Mouse (Mus musculus) embryonic facial prominence, embryonic 14.5 days (tissue): ENCODE measurements around the gene Col18a1. TPM values are rescaled to one million over a fixed set of nuclear protein-coding genes. Genes with fewer than 3 reads are reported as not detected.

Experiments used
- ATAC-seq: fragments of 200-750 bp; cut with Nextera tagmentation; 2 replicates; pipeline ENCODE4 v1.8.0; 2017; ENCODE audit warnings: low read depth, moderate number of reproducible peaks, moderate TSS enrichment
- DNase-seq: peaks from one replicate; pipeline ENCODE4 v3.0.0-alpha.2; 2015; ENCODE audit warnings: low spot score
- H3K27ac ChIP-seq: fragments of 300-500 bp; sonication (generic); replicated peaks from 2 replicates; pipeline ENCODE4 v1.5.1; 2014; ENCODE audit warnings: low read depth, mild to moderate bottlenecking, low read length, moderate library complexity
- H3K27me3 ChIP-seq: fragments of 300-500 bp; sonication (generic); replicated peaks from 2 replicates; pipeline ENCODE4 v1.6.1; 2014; ENCODE audit warnings: low read length; ENCODE audit not compliant: control insufficient read depth, insufficient read depth
- H3K36me3 ChIP-seq: fragments of 300-500 bp; sonication (generic); 2 replicates; pipeline ENCODE4 v1.6.1; 2014; ENCODE audit warnings: low read length, mixed read lengths; ENCODE audit not compliant: control insufficient read depth, insufficient read depth
- H3K4me1 ChIP-seq: fragments of 300-500 bp; sonication (generic); 2 replicates; pipeline ENCODE4 v1.6.1; 2014; ENCODE audit warnings: antibody characterized with exemption, low read length; ENCODE audit not compliant: control insufficient read depth, insufficient read depth
- H3K4me2 ChIP-seq: fragments of 300-500 bp; sonication (generic); 2 replicates; pipeline ENCODE4 v1.6.1; 2014; ENCODE audit warnings: low read depth, mild to moderate bottlenecking, low read length, moderate library complexity, mixed read lengths
- H3K4me3 ChIP-seq: fragments of 300-500 bp; sonication (generic); 2 replicates; pipeline ENCODE4 v1.5.1; 2014; ENCODE audit warnings: low read depth, mild to moderate bottlenecking, low read length
- H3K9ac ChIP-seq: fragments of 300-500 bp; sonication (generic); 2 replicates; pipeline ENCODE4 v1.6.1; 2014; ENCODE audit warnings: low read depth, mild to moderate bottlenecking, low read length, moderate library complexity, mixed read lengths
- H3K9me3 ChIP-seq: fragments of 300-500 bp; sonication (generic); 2 replicates; pipeline ENCODE4 v1.6.1; 2016; ENCODE audit warnings: low read length; ENCODE audit not compliant: control insufficient read depth
- WGBS: fragments of 180-500 bp; shearing (Covaris S2); extraction: QIAGEN DNeasy Blood & Tissue Kit; methylation state at CpG from one replicate; pipeline ENCODE4 v1.1.7; 2014; 5-methylcytosine and 5-hydroxymethylcytosine counted together
- polyA plus RNA-seq: library from polyadenylated mRNA; unstranded; fragments of >200 nt; fragmentation: Nextera tagmentation; extraction: Ambion mirVana; gene quantifications from 2 replicates; pipeline ENCODE4 v1.2.1, GENCODE M21; 2014

Col18a1 gene
- polyA plus RNA-seq, 1 experiment from 2014 or later, result 77.8 TPM

DNA sequence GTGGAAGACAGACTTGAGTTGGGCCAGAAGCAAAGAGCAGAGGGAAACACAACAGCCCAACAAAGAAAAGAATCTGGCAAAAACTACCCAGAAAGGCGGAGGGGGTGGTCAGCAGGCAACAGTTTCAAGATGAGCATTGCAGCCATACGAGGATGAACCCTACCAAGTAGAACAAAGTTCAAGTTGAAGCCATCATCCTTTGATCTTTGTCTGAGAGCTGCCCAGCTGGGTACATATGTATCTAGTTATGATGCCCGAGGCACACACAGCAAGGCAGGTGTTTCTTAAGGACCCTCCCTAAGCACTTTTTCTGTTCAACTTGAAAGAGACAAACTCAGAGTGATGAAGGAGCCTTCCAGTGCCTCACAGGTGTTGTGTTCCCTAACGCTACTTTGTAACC lies 66.6 kb downstream of the Col18a1 start:
- H3K4me3 ChIP-seq, result no peak overlapping the region
- DNase-seq, result no peak
- 0 out of 2 replicates have a peak, but pooled peaks cover 4% of the 10 kb centered on the region for H3K36me3 ChIP-seq
- H3K9me3 ChIP-seq, result no peaks in the 10 kb centered on the region
- ATAC-seq, result no peak
- H3K27me3 ChIP-seq, result no peaks in the 10 kb centered on the region
- H3K9ac ChIP-seq, result no peak overlapping the region
- peaks cover 5% of the 10 kb centered on the region; the same call in 1 of the 2 replicates for H3K4me1 ChIP-seq
- no peak overlapping the region for H3K27ac ChIP-seq
- H3K4me2 ChIP-seq, result no peak overlapping the region
- 62% methylated on average over 4 of the region's 4 CpGs for WGBS

DNA sequence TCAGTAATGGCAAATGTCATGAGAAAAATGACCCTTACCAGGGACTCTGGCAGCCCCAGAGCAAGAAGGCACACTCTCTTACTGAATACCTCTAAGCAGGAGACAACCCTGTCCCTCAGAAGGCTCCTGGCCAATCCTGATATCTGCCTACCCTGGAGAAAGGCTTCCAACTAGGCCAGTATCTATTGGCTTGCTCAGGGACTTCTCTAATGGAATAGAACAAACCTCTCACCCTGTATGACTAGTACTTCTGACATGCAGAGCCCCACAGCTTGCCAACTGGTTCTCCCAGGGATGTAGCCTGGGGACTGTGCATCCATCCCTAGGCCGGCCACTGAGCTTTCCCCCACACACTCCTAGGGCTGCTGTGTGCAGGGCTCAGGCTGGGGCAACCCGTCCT lies 67.7 kb downstream of the Col18a1 start:
- Histone ChIP-seq H3K4me1 (peaks cover 5% of the 10 kb centered on the region; the same call in 1 of the 2 replicates), H3K27me3 (no peaks in the 10 kb centered on the region), H3K36me3 (0 out of 2 replicates have a peak, but pooled peaks cover 4% of the 10 kb centered on the region), H3K9me3 (peaks cover under 1% of the 10 kb centered on the region; the same call in 1 of the 2 replicates), H3K4me3 (no peak overlapping the region), H3K27ac (no peak overlapping the region), H3K9ac (no peak overlapping the region), H3K4me2 (no peak overlapping the region)
- ATAC-seq (no peak), DNase-seq (no peak)
- WGBS, result 80% methylated on average over 2 of the region's 2 CpGs

DNA sequence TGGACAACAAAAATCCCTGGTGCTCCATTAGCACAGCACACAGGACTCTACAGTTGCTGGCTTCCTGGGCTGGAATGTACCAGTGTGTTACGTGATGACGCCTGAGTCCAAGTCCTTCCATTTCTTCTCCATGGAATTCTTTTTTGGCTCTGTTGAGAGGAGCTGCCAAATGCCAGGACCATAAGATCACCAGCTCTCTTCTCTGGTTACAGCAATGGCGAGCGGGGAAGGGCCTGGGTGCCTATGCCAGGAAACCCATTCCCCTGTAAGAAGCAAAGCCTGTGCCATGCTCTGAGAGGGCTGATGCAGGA lies 68.5 kb downstream of the Col18a1 start:
- H3K4me1 ChIP-seq, result peaks cover 5% of the 10 kb centered on the region; the same call in 1 of the 2 replicates
- no peak overlapping the region for H3K4me2 ChIP-seq
- peaks cover 7% of the 10 kb centered on the region for H3K9me3 ChIP-seq
- WGBS, result 68% methylated on average over 4 of the region's 4 CpGs
- H3K4me3 ChIP-seq, result no peak overlapping the region
- H3K9ac ChIP-seq, result no peak overlapping the region
- H3K27me3 ChIP-seq, result no peaks in the 10 kb centered on the region
- peak; percentile 56 for DNase-seq
- 0 out of 2 replicates have a peak, but pooled peaks cover 4% of the 10 kb centered on the region for H3K36me3 ChIP-seq
- ATAC-seq, result peak; percentile 60
- H3K27ac ChIP-seq, result no peak overlapping the region

DNA sequence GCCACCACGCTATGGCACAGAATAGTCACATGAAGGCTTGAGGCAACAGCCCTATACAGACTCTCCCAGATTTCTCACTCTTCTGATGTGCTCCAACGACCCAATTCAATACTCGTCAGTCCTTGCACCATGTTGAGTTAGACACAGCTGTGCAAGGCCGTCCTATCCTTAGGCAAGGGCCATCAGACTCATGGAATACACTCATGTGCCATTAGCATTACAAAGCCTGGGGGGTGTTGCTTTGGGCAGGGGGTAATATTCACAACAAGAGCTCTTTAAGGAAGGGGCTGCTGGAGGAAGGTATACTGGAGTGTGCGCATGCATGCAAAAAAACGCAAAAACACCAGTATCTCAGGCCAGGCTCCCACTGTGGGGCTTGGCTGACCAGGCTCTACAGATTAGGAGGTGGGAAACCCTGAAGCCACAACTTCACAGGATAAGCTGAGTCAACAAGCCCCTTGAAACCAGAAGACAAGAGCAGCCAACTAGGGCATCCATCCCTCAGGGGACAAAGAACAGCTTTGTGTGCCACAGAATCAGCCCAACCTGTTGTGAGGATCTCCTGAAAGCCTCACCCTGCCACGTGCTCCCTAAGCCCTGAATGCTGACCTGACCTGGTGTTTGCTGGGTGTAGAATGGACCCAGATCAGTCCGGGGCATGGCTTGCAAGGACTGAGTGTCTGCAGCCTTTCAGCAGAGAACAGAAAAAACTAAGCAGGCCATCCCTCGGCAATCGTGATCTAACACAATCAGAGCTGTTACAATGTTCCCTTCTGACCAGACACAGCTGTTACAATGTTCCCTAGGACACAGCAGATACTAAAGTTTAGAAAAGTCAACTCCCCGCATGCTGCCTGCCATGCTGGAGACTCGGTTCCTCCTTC lies 69.1 kb downstream of the Col18a1 start:
- H3K27me3 ChIP-seq, result no peaks in the 10 kb centered on the region
- no peak overlapping the region for H3K4me3 ChIP-seq
- peak overlapping the region; percentile 44 for H3K27ac ChIP-seq
- H3K9me3 ChIP-seq, result peaks cover 11% of the 10 kb centered on the region
- H3K4me1 ChIP-seq, result peaks cover 5% of the 10 kb centered on the region; the same call in 1 of the 2 replicates
- WGBS, result 67% methylated on average over 12 of the region's 12 CpGs
- DNase-seq (no peak), ATAC-seq (no peak)
- H3K36me3 ChIP-seq, result 0 out of 2 replicates have a peak, but pooled peaks cover 4% of the 10 kb centered on the region
- H3K9ac ChIP-seq, result no peak overlapping the region
- no peak overlapping the region for H3K4me2 ChIP-seq

DNA sequence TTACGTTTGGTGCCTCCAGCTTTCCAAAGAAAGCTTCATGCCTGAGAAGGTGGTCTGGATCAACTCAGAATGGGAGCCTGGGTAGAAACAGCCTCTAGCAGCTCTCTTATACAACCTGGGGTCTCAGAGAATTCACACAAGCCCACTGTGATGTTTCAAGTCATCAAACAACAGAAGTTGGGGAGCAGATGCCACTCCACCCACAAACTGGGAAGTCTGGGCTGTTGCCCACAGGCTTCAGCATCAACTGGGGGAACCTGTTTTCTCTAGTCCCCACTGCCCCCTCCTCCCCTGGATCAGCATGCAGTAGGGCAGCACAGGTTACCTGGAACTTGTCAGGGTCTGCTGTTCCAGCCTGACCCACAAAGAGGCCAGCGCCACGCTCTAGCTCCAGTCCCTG lies 70.7 kb downstream of the Col18a1 start:
- H3K4me1 ChIP-seq, result peaks cover 5% of the 10 kb centered on the region; the same call in 1 of the 2 replicates
- peaks cover 11% of the 10 kb centered on the region for H3K9me3 ChIP-seq
- ATAC-seq, result no peak
- no peak overlapping the region for H3K4me3 ChIP-seq
- 85% methylated on average over 3 of the region's 3 CpGs for whole genome bisulfite sequencing
- DNase-seq, result no peak
- H3K27me3 ChIP-seq, result no peaks in the 10 kb centered on the region
- H3K27ac ChIP-seq, result no peak overlapping the region
- H3K4me2 ChIP-seq, result no peak overlapping the region
- H3K9ac ChIP-seq, result no peak overlapping the region
- H3K36me3 ChIP-seq, result 0 out of 2 replicates have a peak, but pooled peaks cover 4% of the 10 kb centered on the region

DNA sequence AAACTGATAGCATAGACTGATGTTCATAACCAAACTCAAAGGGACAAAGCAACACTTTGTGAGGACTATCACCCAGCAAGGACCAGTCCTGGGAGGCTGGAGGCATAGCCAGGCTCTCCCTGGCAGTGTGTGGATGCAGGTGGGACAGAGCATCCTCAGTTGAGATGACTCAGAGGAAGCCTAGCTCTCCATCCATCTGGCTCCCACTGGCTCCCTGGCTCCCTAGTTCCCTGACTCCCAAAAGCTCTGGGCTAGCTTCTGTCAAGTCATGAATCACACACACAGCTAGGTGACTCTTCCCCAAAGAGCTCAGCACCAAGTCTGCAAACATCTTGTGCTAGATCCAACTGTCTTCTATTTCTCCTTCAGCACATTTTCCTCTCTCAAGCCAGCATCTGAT lies 72.5 kb downstream of the Col18a1 start:
- Histone ChIP-seq H3K4me2 (no peak overlapping the region), H3K4me3 (no peak overlapping the region), H3K4me1 (peaks cover 5% of the 10 kb centered on the region), H3K9ac (no peak overlapping the region), H3K36me3 (0 out of 2 replicates have a peak, but pooled peaks cover 4% of the 10 kb centered on the region), H3K27ac (no peak overlapping the region), H3K9me3 (peaks cover 11% of the 10 kb centered on the region), H3K27me3 (no peaks in the 10 kb centered on the region)
- no peak for ATAC-seq
- no peak for DNase-seq

DNA sequence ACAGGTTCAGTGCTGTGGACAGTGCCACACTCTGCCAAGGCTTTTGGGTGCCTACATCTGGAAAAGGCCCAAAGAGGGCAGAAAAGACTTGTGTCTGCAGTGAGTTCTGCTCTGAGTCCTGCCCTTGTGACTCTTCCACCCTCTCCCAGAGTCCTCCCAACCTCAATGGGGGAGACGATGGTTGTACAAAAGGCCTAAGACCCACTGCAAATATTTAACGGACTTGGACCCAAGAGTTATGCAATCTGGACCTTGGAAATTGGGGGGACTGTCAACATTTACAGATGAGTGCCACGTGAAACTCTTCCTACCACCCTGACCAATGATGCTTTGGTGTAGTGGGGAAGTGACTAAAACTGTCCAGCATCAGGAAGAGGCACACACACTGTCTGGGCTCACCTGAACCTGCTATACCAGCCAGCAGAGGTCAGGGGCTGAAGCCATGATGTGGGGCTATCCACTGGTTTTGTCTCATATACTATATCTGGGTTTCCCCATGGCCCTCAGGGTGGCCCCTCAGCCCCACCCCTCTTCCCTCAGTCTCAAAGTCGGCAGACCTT lies 74.7 kb downstream of the Col18a1 start:
- no peaks in the 10 kb centered on the region; the same call in 1 of the 2 replicates for H3K4me1 ChIP-seq
- H3K36me3 ChIP-seq, result 0 out of 2 replicates have a peak, but pooled peaks cover 4% of the 10 kb centered on the region
- no peak overlapping the region for H3K27ac ChIP-seq
- H3K4me3 ChIP-seq, result no peak overlapping the region
- no peak overlapping the region for H3K9ac ChIP-seq
- peaks cover 11% of the 10 kb centered on the region for H3K9me3 ChIP-seq
- no peak overlapping the region for H3K4me2 ChIP-seq
- ATAC-seq (no peak), DNase-seq (no peak)
- no peaks in the 10 kb centered on the region for H3K27me3 ChIP-seq
- 86% methylated on average over 4 of the region's 4 CpGs for WGBS

DNA sequence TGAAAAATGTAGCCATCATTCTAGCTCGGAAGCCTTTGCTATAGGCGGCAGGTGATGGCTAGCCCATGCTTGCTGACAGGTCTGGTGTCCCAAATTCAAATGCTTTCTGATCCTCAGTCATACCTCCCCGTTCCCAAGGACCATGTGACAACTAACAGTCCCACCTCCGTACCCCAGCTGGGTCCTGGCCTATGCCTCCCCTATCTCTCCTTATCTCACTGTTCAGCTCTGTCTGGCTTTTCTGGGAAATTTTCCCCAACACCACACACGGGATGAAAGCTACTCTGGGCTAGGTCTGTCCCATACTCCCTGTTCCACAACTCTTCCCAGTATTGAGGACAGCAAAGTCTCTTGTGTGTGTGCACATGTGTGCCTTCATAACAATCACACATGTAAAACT lies 76.3 kb downstream of the Col18a1 start:
- Histone ChIP-seq H3K9ac (no peak overlapping the region), H3K9me3 (peaks cover 11% of the 10 kb centered on the region), H3K36me3 (no peaks in the 10 kb centered on the region), H3K4me3 (no peak overlapping the region), H3K4me1 (no peaks in the 10 kb centered on the region; the same call in 1 of the 2 replicates), H3K4me2 (no peak overlapping the region), H3K27me3 (no peaks in the 10 kb centered on the region), H3K27ac (no peak overlapping the region)
- 79% methylated on average over 5 of the region's 5 CpGs for WGBS
- no peak for DNase-seq
- ATAC-seq, result no peak
